Mouse (Mus musculus) hindbrain, embryonic 10.5 days (tissue): ENCODE results near the gene Cnga1. TPM values are rescaled to one million over a fixed set of nuclear protein-coding genes. Genes with fewer than 3 reads are reported as not detected.
"Not testable (repeated sequence)": the region's sequence is repeated elsewhere in the genome, so short reads cannot be mapped to it uniquely, and the experiment has no call there.

ENCODE experiments used
- DNase-seq: peaks from one replicate; pipeline ENCODE4 v3.0.0-alpha.2; 2017; ENCODE audit warnings: low spot score
- H3K27ac ChIP-seq: fragments of 300-500 bp; sonication (generic); 2 replicates; pipeline ENCODE4 v1.5.1; 2016; ENCODE audit warnings: mild to moderate bottlenecking, moderate library complexity
- H3K27me3 ChIP-seq: fragments of 300-500 bp; sonication (generic); 2 replicates; pipeline ENCODE4 v1.6.1; 2016; ENCODE audit warnings: mild to moderate bottlenecking; ENCODE audit not compliant: poor library complexity, insufficient read depth, severe bottlenecking
- H3K36me3 ChIP-seq: fragments of 300-500 bp; sonication (generic); 2 replicates; pipeline ENCODE4 v1.6.1; 2016; ENCODE audit warnings: mild to moderate bottlenecking, moderate library complexity
- H3K4me1 ChIP-seq: fragments of 300-500 bp; sonication (generic); replicated peaks from 2 replicates; pipeline ENCODE4 v1.6.1; 2016; ENCODE audit warnings: mild to moderate bottlenecking
- H3K4me3 ChIP-seq: fragments of 300-500 bp; sonication (generic); 2 replicates; pipeline ENCODE4 v1.5.1; 2016; ENCODE audit warnings: mild to moderate bottlenecking, moderate library complexity
- H3K9me3 ChIP-seq: fragments of 300-500 bp; sonication (generic); 2 replicates; pipeline ENCODE4 v1.6.1; 2016; ENCODE audit warnings: mild to moderate bottlenecking, moderate library complexity
- WGBS: fragments of 180-500 bp; shearing (Covaris S2); methylation state at CpG from one replicate; pipeline ENCODE4 v1.1.7; 2016; 5-methylcytosine and 5-hydroxymethylcytosine counted together
- polyA plus RNA-seq: library from polyadenylated mRNA; unstranded; fragments of >200 nt; fragmentation: Nextera tagmentation; extraction: Ambion mirVana; gene quantifications from 2 replicates; pipeline ENCODE4 v1.2.1, GENCODE M21; 2016

Cnga1 gene
- polyA plus RNA-seq, 1 experiment from 2014 or later = not detected

GRCm38 (mm10) chr5:72621022-72621421, 23.1 kb downstream of the Cnga1 start:
- no peaks in the 10 kb centered on the region for H3K4me1 ChIP-seq
- WGBS = 78% methylated on average over 1 of the region's 1 CpGs
- no peaks in the 10 kb centered on the region for H3K9me3 ChIP-seq
- H3K4me3 ChIP-seq = no peak overlapping the region
- H3K36me3 ChIP-seq = no peaks in the 10 kb centered on the region
- H3K27ac ChIP-seq = no peak overlapping the region
- DNase-seq = no peak
- no peaks in the 10 kb centered on the region for H3K27me3 ChIP-seq

- H3K4me1 ChIP-seq = no peaks in the 10 kb centered on the region
- WGBS = 86% methylated on average over 4 of the region's 4 CpGs
- no peak overlapping the region for H3K4me3 ChIP-seq
- H3K36me3 ChIP-seq = no peaks in the 10 kb centered on the region
- DNase-seq = no peak
- no peak overlapping the region for H3K27ac ChIP-seq
- H3K9me3 ChIP-seq = no peaks in the 10 kb centered on the region
- no peaks in the 10 kb centered on the region for H3K27me3 ChIP-seq
These were observed 26.7 kb downstream of the Cnga1 start for GRCm38 (mm10) chr5:72617413-72617812.

- H3K27ac ChIP-seq = no peak overlapping the region
- H3K9me3 ChIP-seq = no peaks in the 10 kb centered on the region
- 89% methylated on average over 4 of the region's 4 CpGs for WGBS
These were observed 40.9 kb downstream of the Cnga1 start for GRCm38 (mm10) chr5:72603138-72603537.

GRCm38 (mm10) chr5:72601006-72601405, 43.1 kb downstream of the Cnga1 start:
- peak; percentile 53 for DNase-seq
- 16% methylated on average over 5 of the region's 5 CpGs for WGBS
- H3K36me3 ChIP-seq = no peaks in the 10 kb centered on the region
- H3K27ac ChIP-seq = no peak overlapping the region
- no peaks in the 10 kb centered on the region for H3K9me3 ChIP-seq
- H3K4me1 ChIP-seq = no peaks in the 10 kb centered on the region
- H3K4me3 ChIP-seq = no peak overlapping the region
- H3K27me3 ChIP-seq = no peaks in the 10 kb centered on the region

More at GRCm38 (mm10) chr5:72603138-72603537, 40.9 kb downstream of the Cnga1 start:
- Histone ChIP-seq H3K4me1 (no peaks in the 10 kb centered on the region), H3K36me3 (no peaks in the 10 kb centered on the region), H3K27me3 (no peaks in the 10 kb centered on the region), H3K4me3 (no peak overlapping the region)
- DNase-seq = no peak

DNA sequence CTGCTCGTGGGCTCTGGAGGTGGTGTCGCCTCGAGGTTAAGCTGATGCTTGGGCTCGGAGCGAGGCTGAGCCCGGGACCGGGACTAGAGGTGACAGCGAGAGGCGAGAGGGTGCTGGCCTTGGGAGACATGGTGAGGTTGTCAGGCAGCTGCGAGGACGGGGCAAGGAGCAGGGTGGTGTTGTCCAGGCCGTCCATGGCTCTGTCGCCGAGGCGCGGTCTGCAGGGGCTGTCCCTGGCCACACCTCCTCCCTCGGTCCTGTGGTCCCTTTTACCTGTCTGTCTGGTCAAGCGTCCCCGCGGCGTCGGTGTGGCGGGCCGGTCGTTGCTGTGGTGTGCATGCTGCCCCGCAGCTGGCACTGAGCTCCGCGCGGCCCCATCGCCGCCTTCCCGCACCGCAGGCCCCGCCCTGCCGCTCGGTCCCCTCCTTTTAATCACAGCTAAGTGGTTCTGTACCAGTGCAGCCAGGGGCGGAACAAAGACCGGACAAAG, 56.8 kb downstream of the Cnga1 start, which contains the start of gene Gm5868:
Gm5868 (minus strand) TSS at position 360 of the 490 bp plus-strand sequence.
- Histone ChIP-seq H3K27ac (0 out of 2 replicates have a peak within 1 kb of the TSS, but pooled peaks have one; percentile 53), H3K36me3 (no peaks in the 10 kb centered on the region), H3K4me1 (peaks cover 8% of the 10 kb centered on the region), H3K9me3 (no peaks in the 10 kb centered on the region), H3K4me3 (peak within 1 kb of the TSS; percentile 50), H3K27me3 (peaks cover 48% of the 10 kb centered on the region)
- 4% methylated on average over 38 of the region's 38 CpGs for WGBS
- DNase-seq = peak; percentile 49

DNA sequence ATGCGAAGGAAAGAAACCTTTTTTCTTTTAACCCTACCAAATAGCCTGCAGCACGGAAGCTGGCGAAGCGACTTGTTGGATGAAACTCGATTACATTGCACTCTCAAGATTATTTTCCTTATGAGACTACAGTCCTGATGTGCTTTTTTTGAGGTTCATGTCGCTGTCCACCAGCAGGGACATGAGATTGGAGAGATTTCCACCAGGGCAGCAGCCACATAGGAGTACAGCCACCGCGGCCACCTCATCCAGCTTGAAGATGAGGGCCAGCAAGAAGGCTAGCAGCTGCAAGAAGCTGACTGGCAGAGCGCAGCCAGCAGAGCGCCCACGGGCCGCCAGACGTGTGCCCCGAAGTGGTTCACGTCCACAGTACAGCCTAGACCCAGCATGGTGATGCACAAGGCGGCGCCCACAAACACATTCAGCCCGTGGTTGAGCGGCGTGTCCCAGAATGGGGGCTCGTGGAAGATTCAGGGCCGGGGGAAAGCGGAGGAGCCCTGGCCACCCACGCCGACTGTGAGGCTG, 57.3 kb downstream of the Cnga1 start:
- peaks cover 50% of the 10 kb centered on the region for H3K27me3 ChIP-seq

DNA sequence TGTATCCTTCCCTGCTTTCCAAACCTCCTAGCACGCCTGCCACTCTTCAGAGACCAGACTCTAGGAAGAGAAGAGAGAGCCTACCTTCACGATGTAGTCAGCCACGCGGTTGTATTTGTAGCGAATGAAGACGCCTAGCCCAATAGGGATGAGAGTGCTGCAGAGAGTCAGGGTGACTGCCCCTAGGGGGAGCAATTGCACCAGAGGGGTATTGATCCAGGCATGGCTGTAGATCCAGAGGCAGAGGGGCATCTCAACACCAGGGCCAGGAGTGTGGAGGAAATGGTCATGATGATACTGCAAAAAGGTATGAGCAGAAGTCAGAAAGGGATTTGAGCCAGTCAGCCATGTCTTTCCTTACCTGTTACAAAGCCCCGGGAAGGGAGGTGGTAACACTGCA, 58.0 kb downstream of the Cnga1 start:
- not testable (repeated sequence) for H3K36me3 ChIP-seq, H3K4me3 ChIP-seq, H3K27ac ChIP-seq, H3K4me1 ChIP-seq, H3K9me3 ChIP-seq
- DNase-seq = peak; percentile 8
- H3K27me3 ChIP-seq = peaks cover 57% of the 10 kb centered on the region
- 48% methylated on average over 7 of the region's 7 CpGs for WGBS

More for the DNA sequence above, 57.3 kb downstream of the Cnga1 start:
- H3K27ac ChIP-seq = 0 out of 2 replicates have a peak overlapping the region, but pooled peaks have one; percentile 53
- H3K9me3 ChIP-seq, H3K36me3 ChIP-seq, DNase-seq, H3K4me1 ChIP-seq: not testable (repeated sequence)
- 46% methylated on average over 25 of the region's 25 CpGs for WGBS
- peak overlapping the region; percentile 50 for H3K4me3 ChIP-seq

- peak; percentile 29 for DNase-seq
These were observed 63.1 kb downstream of the Cnga1 start, which contains the start of gene Zar1 for GRCm38 (mm10) chr5:72580970-72581332. Gene Zar1, minus strand, starts transcription at chr5:72581254.

GRCm38 (mm10) chr5:72580088-72580969, 63.7 kb downstream of the Cnga1 start:
- H3K36me3 ChIP-seq, H3K9me3 ChIP-seq: not testable (repeated sequence)
- DNase-seq = peak; percentile 67
- WGBS = 5% methylated on average over 64 of the region's 73 CpGs
- Histone ChIP-seq H3K27ac (peak overlapping the region; percentile 71), H3K27me3 (peaks cover 50% of the 10 kb centered on the region), H3K4me3 (peak overlapping the region; percentile 61), H3K4me1 (peaks cover 15% of the 10 kb centered on the region)

More at GRCm38 (mm10) chr5:72580970-72581332, 63.1 kb downstream of the Cnga1 start, which contains the start of gene Zar1:
- H3K36me3 ChIP-seq, H3K9me3 ChIP-seq: not testable (repeated sequence)
- H3K27me3 ChIP-seq = peaks cover 54% of the 10 kb centered on the region
- 7% methylated on average over 19 of the region's 21 CpGs for WGBS
- peak within 1 kb of the TSS; percentile 61 for H3K4me3 ChIP-seq
- peaks cover 15% of the 10 kb centered on the region for H3K4me1 ChIP-seq
- peak within 1 kb of the TSS; percentile 71 for H3K27ac ChIP-seq

DNA sequence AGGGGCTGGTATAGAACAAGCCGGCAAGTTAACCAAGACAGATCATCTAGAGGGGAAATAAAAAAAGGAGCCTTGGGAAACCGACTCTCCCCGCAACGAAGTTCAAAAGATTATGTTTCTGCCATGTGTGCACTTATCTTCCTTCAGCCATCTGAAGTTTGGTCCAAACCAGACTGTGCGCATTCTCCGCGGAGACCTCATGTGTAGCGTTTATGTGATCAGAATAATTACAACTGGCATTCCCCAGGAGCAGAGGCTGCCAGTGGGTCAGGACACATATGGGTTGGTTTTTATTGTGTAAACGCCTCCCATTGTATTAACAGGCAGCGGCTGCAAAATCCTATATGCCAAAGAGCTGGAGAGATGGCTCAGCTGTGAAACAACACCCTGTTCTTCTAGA, 64.5 kb downstream of the Cnga1 start:
- DNase-seq = peak; percentile 31
- WGBS = 60% methylated on average over 10 of the region's 10 CpGs
- H3K27me3 ChIP-seq = peaks cover 50% of the 10 kb centered on the region

GRCm38 (mm10) chr5:72565621-72566020, 78.5 kb downstream of the Cnga1 start:
- Histone ChIP-seq H3K4me1 (no peaks in the 10 kb centered on the region), H3K4me3 (no peak overlapping the region), H3K27ac (no peak overlapping the region), H3K27me3 (no peaks in the 10 kb centered on the region), H3K9me3 (peaks cover 21% of the 10 kb centered on the region), H3K36me3 (no peaks in the 10 kb centered on the region)
- DNase-seq = no peak
- WGBS = 84% methylated on average over 5 of the region's 5 CpGs

More for the DNA sequence above, 64.5 kb downstream of the Cnga1 start:
- H3K36me3 ChIP-seq, H3K9me3 ChIP-seq, H3K27ac ChIP-seq, H3K4me3 ChIP-seq: not testable (repeated sequence)
- H3K4me1 ChIP-seq = peaks cover 15% of the 10 kb centered on the region

GRCm38 (mm10) chr5:72563183-72563582, 80.9 kb downstream of the Cnga1 start:
- H3K4me1 ChIP-seq, H3K4me3 ChIP-seq, H3K36me3 ChIP-seq, DNase-seq, H3K27ac ChIP-seq, H3K27me3 ChIP-seq, H3K9me3 ChIP-seq: not testable (repeated sequence)
- 99% methylated on average over 2 of the region's 2 CpGs for WGBS
